Mouse (Mus musculus): ENCODE data around the gene Gpr137. TPM values are rescaled to one million over a fixed set of nuclear protein-coding genes. Genes with fewer than 3 reads are reported as not detected.
"Not testable (repeated sequence)": the region's sequence is repeated elsewhere in the genome, so short reads cannot be mapped to it uniquely, and the experiment has no call there.

Gene Gpr137
- 39.9 TPM for polyA plus RNA-seq (2012; fragmentation: generic; extraction: Trizol)

DNA sequence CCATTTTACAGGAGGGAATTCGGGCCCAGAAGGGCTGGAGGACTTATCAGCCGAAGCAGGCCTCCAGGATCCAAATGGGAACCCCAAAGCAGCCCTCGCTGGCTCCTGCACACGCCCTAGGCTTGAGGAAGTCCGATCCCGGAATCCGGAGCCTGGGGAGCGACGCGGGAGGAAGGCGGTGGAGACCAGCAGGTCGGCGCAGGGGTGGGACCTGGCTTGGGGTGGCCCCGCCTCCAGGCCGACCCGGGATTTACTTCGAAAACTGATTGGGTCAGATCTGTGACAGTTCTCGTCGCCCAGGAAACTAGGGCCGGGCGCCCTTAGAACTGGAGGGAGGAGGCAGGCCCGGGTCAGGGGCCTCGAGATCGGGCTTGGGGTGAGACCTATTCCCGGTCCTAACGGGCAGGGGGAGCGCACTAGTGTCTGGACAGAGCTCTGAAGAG, at the start of gene Gpr137:
Gene Gpr137 (minus strand): TSS at position 232 of the 443 bp plus-strand sequence.
- TF ChIP-seq MYOD1 (IDR thresholded peaks at IDR 0.05; ENCODE audit: control insufficient read depth in 1 of 3, insufficient read length in 2 of 3, low read depth in 2 of 3): no peak
- TF ChIP-seq SRF (IDR thresholded peaks at IDR 0.05; ENCODE audit: control insufficient read depth, insufficient read length, low read depth): no peak
- TF ChIP-seq POLR2A (IDR thresholded peaks at IDR 0.05; ENCODE audit: insufficient read length, low read depth): peak; percentile 63
- TF ChIP-seq TCF12 (IDR thresholded peaks at IDR 0.05; ENCODE audit: insufficient read depth, poor library complexity, severe bottlenecking): no peak
- TF ChIP-seq POLR2AphosphoS2 (IDR thresholded peaks at IDR 0.05; ENCODE audit: insufficient read length, low read depth): peak; percentile 84
- TF ChIP-seq USF1 (IDR thresholded peaks at IDR 0.05; ENCODE audit: low read depth): no peak
- peak within 1 kb of the TSS; percentile 87 for H3K4me2 ChIP-seq (ENCODE audit: low read depth)

DNA sequence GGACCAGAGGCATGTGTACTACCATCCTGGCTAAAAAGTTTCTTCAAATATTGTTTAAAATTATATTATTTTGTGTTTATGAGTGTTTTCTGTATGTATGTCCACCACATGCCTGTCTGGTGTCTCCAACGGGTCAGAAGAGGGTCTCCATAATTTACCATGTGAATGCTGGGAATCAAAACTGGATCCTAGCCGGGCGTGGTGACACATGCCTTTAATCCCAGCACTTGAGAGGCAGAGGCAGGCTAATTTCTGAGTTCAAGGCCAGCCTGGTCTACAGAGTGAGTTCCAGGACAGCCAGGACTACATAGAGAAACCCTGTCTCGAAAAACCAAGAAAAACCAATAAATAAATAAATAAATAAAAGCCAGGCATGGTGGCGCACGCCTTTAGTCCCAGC, 48.9 kb upstream of the Gpr137 start:
- peak overlapping the region; percentile 71 for H3K4me3 ChIP-seq

More for the DNA sequence above, at the start of gene Gpr137:
- H3K79me2 ChIP-seq (ENCODE audit: control insufficient read depth, insufficient read depth): peaks cover 14% of the 10 kb centered on the region
- no peaks in the 10 kb centered on the region for H3K36me3 ChIP-seq (ENCODE audit: control insufficient read depth, insufficient read depth)
- H3ac ChIP-seq (ENCODE audit: control insufficient read depth, insufficient read length): peak within 1 kb of the TSS; percentile 13
- H3K27me3 ChIP-seq (ENCODE audit: control insufficient read depth, insufficient read depth, insufficient read length): no peaks in the 10 kb centered on the region
- H3K4me3 ChIP-seq: peak within 1 kb of the TSS; percentile 98

DNA sequence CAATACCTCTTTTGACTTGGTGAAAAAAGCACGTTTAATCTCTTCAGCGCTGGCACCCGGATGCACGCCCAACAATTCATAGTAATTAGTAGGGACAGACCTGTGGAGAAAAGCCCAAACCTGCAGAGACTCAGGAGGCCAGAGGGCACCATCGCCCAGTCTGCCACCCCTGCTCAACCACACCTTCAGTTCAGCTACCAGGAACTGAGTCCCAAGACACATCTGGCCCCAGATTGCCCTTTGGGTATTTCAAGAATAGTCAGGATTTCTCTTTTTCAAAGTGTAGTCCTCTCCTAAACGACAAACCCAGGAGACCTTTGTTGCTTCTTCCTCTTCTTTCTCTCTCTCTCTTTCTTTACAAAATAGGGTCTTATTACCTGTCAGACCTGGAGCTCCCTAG, 48.4 kb upstream of the Gpr137 start:
- no peak overlapping the region for H3K4me2 ChIP-seq (ENCODE audit: low read depth)
- H3K27me3 ChIP-seq (ENCODE audit: control insufficient read depth, insufficient read depth, insufficient read length): no peaks in the 10 kb centered on the region
- no peaks in the 10 kb centered on the region for H3K79me2 ChIP-seq (ENCODE audit: control insufficient read depth, insufficient read depth)
- H3ac ChIP-seq (ENCODE audit: control insufficient read depth, insufficient read length): no peak overlapping the region
- H3K4me3 ChIP-seq: no peak overlapping the region
- no peaks in the 10 kb centered on the region for H3K36me3 ChIP-seq (ENCODE audit: control insufficient read depth, insufficient read depth)
- TF ChIP-seq SRF (IDR thresholded peaks at IDR 0.05; ENCODE audit: control insufficient read depth, insufficient read length, low read depth) (no peak), POLR2AphosphoS2 (IDR thresholded peaks at IDR 0.05; ENCODE audit: insufficient read length, low read depth) (no peak), TCF3 (IDR thresholded peaks at IDR 0.05; ENCODE audit: insufficient read length, low read depth) (no peak)

More for the DNA sequence above, 48.9 kb upstream of the Gpr137 start:
- H3K79me2 ChIP-seq (ENCODE audit: control insufficient read depth, insufficient read depth); H3K27me3 ChIP-seq (ENCODE audit: control insufficient read depth, insufficient read depth, insufficient read length); H3K36me3 ChIP-seq (ENCODE audit: control insufficient read depth, insufficient read depth); H3K4me2 ChIP-seq (ENCODE audit: low read depth); H3ac ChIP-seq (ENCODE audit: control insufficient read depth, insufficient read length): not testable (repeated sequence)

DNA sequence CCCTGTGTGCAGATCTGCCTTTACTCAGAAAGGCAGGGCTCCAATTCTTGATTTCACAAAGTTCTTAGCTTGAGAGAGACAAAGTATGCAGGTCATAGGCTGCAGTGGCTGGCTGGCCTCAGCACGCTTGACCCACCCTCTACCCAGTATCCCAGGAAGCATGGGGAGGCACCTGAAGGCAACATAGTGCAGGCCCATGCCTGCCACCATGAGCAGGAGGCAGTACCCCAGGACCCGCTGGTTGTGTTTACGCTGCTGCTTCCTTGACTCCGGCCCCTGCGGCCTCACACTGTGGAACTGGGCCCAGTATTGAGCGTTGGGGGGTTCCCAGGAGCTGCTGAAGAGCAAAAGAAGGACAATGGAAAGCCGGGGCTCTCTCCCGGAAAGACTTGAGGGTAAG, 47.0 kb upstream of the Gpr137 start:
- TF ChIP-seq POLR2AphosphoS2 (IDR thresholded peaks at IDR 0.05; ENCODE audit: insufficient read length, low read depth) (no peak), TCF12 (IDR thresholded peaks at IDR 0.05; ENCODE audit: insufficient read depth, poor library complexity, severe bottlenecking) (no peak), SRF (IDR thresholded peaks at IDR 0.05; ENCODE audit: control insufficient read depth, insufficient read length, low read depth) (no peak), CEBPB (IDR thresholded peaks at IDR 0.05; ENCODE audit: insufficient read depth, poor library complexity, severe bottlenecking) (no peak), MAX (IDR thresholded peaks at IDR 0.05; ENCODE audit: low read depth) (no peak), E2F4 (IDR thresholded peaks at IDR 0.05; ENCODE audit: insufficient read depth) (no peak), MYOD1 (IDR thresholded peaks at IDR 0.05; ENCODE audit: control insufficient read depth in 1 of 3, insufficient read length in 2 of 3, low read depth in 2 of 3) (no peak)
- Histone ChIP-seq H3ac (ENCODE audit: control insufficient read depth, insufficient read length) (no peak overlapping the region), H3K79me2 (ENCODE audit: control insufficient read depth, insufficient read depth) (no peaks in the 10 kb centered on the region), H3K4me3 (no peak overlapping the region), H3K27me3 (ENCODE audit: control insufficient read depth, insufficient read depth, insufficient read length) (no peaks in the 10 kb centered on the region), H3K36me3 (ENCODE audit: control insufficient read depth, insufficient read depth) (peaks cover under 1% of the 10 kb centered on the region), H3K4me2 (ENCODE audit: low read depth) (no peak overlapping the region)

DNA sequence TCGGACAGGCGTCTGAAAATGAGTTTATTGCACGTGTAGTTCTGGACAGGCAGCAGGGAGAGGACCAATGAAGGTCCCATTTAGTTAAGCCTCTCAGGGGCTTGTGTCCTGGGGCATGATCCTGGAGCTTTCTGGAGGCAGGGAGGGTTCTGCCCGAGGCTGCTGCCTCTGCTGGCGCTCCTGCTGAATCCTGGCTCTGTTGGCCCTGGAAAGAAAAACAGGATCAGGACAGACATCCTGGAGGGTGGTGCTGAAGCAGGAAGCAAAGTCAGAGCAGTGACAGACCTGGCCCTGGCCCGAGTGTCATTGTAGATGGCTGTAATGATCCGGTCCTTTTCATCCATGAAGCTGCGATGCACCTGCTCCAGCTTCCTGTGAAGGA, 45.6 kb upstream of the Gpr137 start:
- H3K27me3 ChIP-seq (ENCODE audit: control insufficient read depth, insufficient read depth, insufficient read length): no peaks in the 10 kb centered on the region
- H3K4me3 ChIP-seq: peak overlapping the region; percentile 54
- peak overlapping the region; percentile 74 for H3ac ChIP-seq (ENCODE audit: control insufficient read depth, insufficient read length)
- peaks cover 8% of the 10 kb centered on the region for H3K36me3 ChIP-seq (ENCODE audit: control insufficient read depth, insufficient read depth)
- no peak for TF ChIP-seq MYOD1 (IDR thresholded peaks at IDR 0.05; ENCODE audit: control insufficient read depth in 1 of 3, insufficient read length in 2 of 3, low read depth in 2 of 3)
- TF ChIP-seq MAX (IDR thresholded peaks at IDR 0.05; ENCODE audit: low read depth): no peak
- TF ChIP-seq POLR2A (IDR thresholded peaks at IDR 0.05; ENCODE audit: insufficient read length, low read depth): no peak
- no peak for TF ChIP-seq TCF3 (IDR thresholded peaks at IDR 0.05; ENCODE audit: insufficient read length, low read depth)
- TF ChIP-seq POLR2AphosphoS2 (IDR thresholded peaks at IDR 0.05; ENCODE audit: insufficient read length, low read depth): no peak
- TF ChIP-seq E2F4 (IDR thresholded peaks at IDR 0.05; ENCODE audit: insufficient read depth): no peak
- no peak for TF ChIP-seq REST (IDR thresholded peaks at IDR 0.05; ENCODE audit: insufficient read depth, insufficient read length)
- no peak for TF ChIP-seq SRF (IDR thresholded peaks at IDR 0.05; ENCODE audit: control insufficient read depth, insufficient read length, low read depth)
- TF ChIP-seq TCF12 (IDR thresholded peaks at IDR 0.05; ENCODE audit: insufficient read depth, poor library complexity, severe bottlenecking): no peak
- H3K4me2 ChIP-seq (ENCODE audit: low read depth): peak overlapping the region; percentile 90
- no peaks in the 10 kb centered on the region for H3K79me2 ChIP-seq (ENCODE audit: control insufficient read depth, insufficient read depth)

All from myocyte (in vitro differentiated cells).